Mouse (Mus musculus) gastrocnemius, postnatal 25 days (tissue): Measurements from ENCODE around the gene Rpl3l. TPM values are rescaled to one million over a fixed set of nuclear protein-coding genes. Genes with fewer than 3 reads are reported as not detected.
"Not testable (repeated sequence)": the region's sequence is repeated elsewhere in the genome, so short reads cannot be mapped to it uniquely, and the experiment has no call there.

ENCODE experiments used
- DNase-seq: peaks from one replicate; pipeline ENCODE4 v3.0.0; 2022
- long read RNA-seq, 2 experiments: library from polyadenylated mRNA; stranded (forward); transcript quantifications; one replicate each; pipeline ENCODE4 v2.0.0; 2021
- total RNA-seq, 2 experiments: library from RNA; stranded (reverse); gene quantifications; 1 replicate in 1 of 2; 2 replicates in 1 of 2; pipeline ENCODE4 v1.2.3; 2021

Gene Rpl3l
- 100 to 1,000 TPM; 723 to 775 TPM for total RNA-seq
- long read RNA-seq, experiment 1, transcript Rpl3l-202 (10 exons, 1,375 nt): major isoform, 337 of 597 reads
- long read RNA-seq, experiment 1, transcript Rpl3l-201 (7 exons, 1,033 nt): minor isoform, 6 of 597 reads
- long read RNA-seq, experiment 1, partial matches to known transcripts: 193 of 597 reads
- long read RNA-seq, experiment 1, other reads (novel, unspliced or antisense): 61 of 597 reads
- long read RNA-seq, experiment 2, transcript Rpl3l-202 (10 exons, 1,375 nt): major isoform, 319 of 610 reads
- long read RNA-seq, experiment 2, transcript Rpl3l-201 (7 exons, 1,033 nt): minor isoform, 5 of 610 reads
- long read RNA-seq, experiment 2, partial matches to known transcripts: 226 of 610 reads
- long read RNA-seq, experiment 2, other reads (novel, unspliced or antisense): 60 of 610 reads

GRCm38 (mm10) chr17:24727618-24728017 is at the start of gene Rpl3l:
Rpl3l (plus strand) TSS chr17:24727820.
- peak; percentile 81 for DNase-seq

GRCm38 (mm10) chr17:24686514-24686913 is 41.1 kb upstream of the Rpl3l start:
- no peak for DNase-seq

GRCm38 (mm10) chr17:24687146-24687595 is 40.4 kb upstream of the Rpl3l start:
- peak; percentile 35 for DNase-seq

GRCm38 (mm10) chr17:24687599-24687998 is 40.0 kb upstream of the Rpl3l start:
- DNase-seq: no peak

- DNase-seq: no peak
Measured at GRCm38 (mm10) chr17:24689251-24690081, 38.2 kb upstream of the Rpl3l start, which contains the start of gene Syngr3. Syngr3 (minus strand) TSS chr17:24689955.

GRCm38 (mm10) chr17:24692385-24692784 is 35.2 kb upstream of the Rpl3l start:
- no peak for DNase-seq

- no peak for DNase-seq
Measured at GRCm38 (mm10) chr17:24695326-24696010, 32.2 kb upstream of the Rpl3l start.

- peak; percentile 92 for DNase-seq
Measured at GRCm38 (mm10) chr17:24696011-24696697, 31.5 kb upstream of the Rpl3l start, which contains the start of the genes Gfer and Noxo1. Gfer (minus strand) TSS chr17:24696156. Noxo1 (plus strand) TSS chr17:24696234.

- DNase-seq: no peak
Measured at GRCm38 (mm10) chr17:24697985-24698384, 29.6 kb upstream of the Rpl3l start.

- no peak for DNase-seq
Measured at GRCm38 (mm10) chr17:24698715-24699114, 28.9 kb upstream of the Rpl3l start.

- DNase-seq: no peak
Measured at GRCm38 (mm10) chr17:24699473-24699872, 28.1 kb upstream of the Rpl3l start.

GRCm38 (mm10) chr17:24701251-24701650 is 26.4 kb upstream of the Rpl3l start:
- DNase-seq: no peak

- no peak for DNase-seq
Measured at GRCm38 (mm10) chr17:24705821-24706220, 21.8 kb upstream of the Rpl3l start.

- peak; percentile 87 for DNase-seq
Measured at GRCm38 (mm10) chr17:24706982-24707800, 20.4 kb upstream of the Rpl3l start, which contains the start of gene Tbl3. Tbl3 (minus strand) TSS chr17:24707660.

GRCm38 (mm10) chr17:24707801-24708425 is 19.7 kb upstream of the Rpl3l start:
- DNase-seq: no peak

- DNase-seq: no peak
Measured at GRCm38 (mm10) chr17:24708646-24709045, 19.0 kb upstream of the Rpl3l start.

- DNase-seq: no peak
Measured at GRCm38 (mm10) chr17:24715556-24715955, 12.1 kb upstream of the Rpl3l start.

- no peak for DNase-seq
Measured at GRCm38 (mm10) chr17:24716166-24716682, 11.4 kb upstream of the Rpl3l start.

- DNase-seq: no peak
Measured at GRCm38 (mm10) chr17:24717943-24718342, 9.7 kb upstream of the Rpl3l start, which contains the start of the genes Rnf151 and Rps2. Rnf151 (minus strand) TSS chr17:24718063. Rps2 (plus strand) TSS chr17:24718116.

GRCm38 (mm10) chr17:24718938-24719337 is 8.7 kb upstream of the Rpl3l start:
- not testable (repeated sequence) for DNase-seq
